Mouse (Mus musculus) frontal cortex, postnatal 36 days (tissue): ENCODE results near the gene Gnat1.

Experiments used
- DNase-seq, 2 experiments: peaks; one replicate each; pipeline ENCODE4 v3.0.0; 2022; ENCODE audit warnings: low spot score in 2 of 2

The Gnat1 gene

GRCm38 (mm10) chr9:107700114-107700571, 20.6 kb upstream of the Gnat1 start:
- DNase-seq = peak; percentile 57 to 73

GRCm38 (mm10) chr9:107699376-107699980, 20.0 kb upstream of the Gnat1 start:
- DNase-seq = no peak

- DNase-seq = no peak
Observed at GRCm38 (mm10) chr9:107698611-107699190, 19.2 kb upstream of the Gnat1 start.

- DNase-seq = no peak
Observed at GRCm38 (mm10) chr9:107697811-107698521, 18.5 kb upstream of the Gnat1 start.

GRCm38 (mm10) chr9:107696845-107697610, 17.5 kb upstream of the Gnat1 start:
- no peak for DNase-seq

- DNase-seq = no peak
Observed at GRCm38 (mm10) chr9:107696106-107696479, 16.6 kb upstream of the Gnat1 start.

- no peak for DNase-seq
Observed at GRCm38 (mm10) chr9:107695441-107696105, 16.1 kb upstream of the Gnat1 start.

GRCm38 (mm10) chr9:107694627-107695026, 15.1 kb upstream of the Gnat1 start:
- no peak for DNase-seq

GRCm38 (mm10) chr9:107693433-107693987, 14.0 kb upstream of the Gnat1 start:
- DNase-seq = no peak

- DNase-seq = no peak
Observed at GRCm38 (mm10) chr9:107692785-107693184, 13.3 kb upstream of the Gnat1 start.

- DNase-seq = no peak
Observed at GRCm38 (mm10) chr9:107690391-107690790, 10.9 kb upstream of the Gnat1 start.

GRCm38 (mm10) chr9:107688939-107689338, 9.4 kb upstream of the Gnat1 start:
- no peak for DNase-seq

GRCm38 (mm10) chr9:107688415-107688814, 8.9 kb upstream of the Gnat1 start:
- DNase-seq = no peak

GRCm38 (mm10) chr9:107685231-107685981, 5.9 kb upstream of the Gnat1 start:
- no peak for DNase-seq

- DNase-seq = no peak
Observed at GRCm38 (mm10) chr9:107682405-107682804, 2.9 kb upstream of the Gnat1 start.

- DNase-seq = no peak
Observed at GRCm38 (mm10) chr9:107678861-107679260, 651 bp downstream of the Gnat1 start.

- peak; percentile 74 to 90 for DNase-seq
Observed at GRCm38 (mm10) chr9:107677819-107678526, 1.5 kb downstream of the Gnat1 start.

- DNase-seq = no peak
Observed at GRCm38 (mm10) chr9:107677091-107677784, 2.3 kb downstream of the Gnat1 start.

- no peak for DNase-seq
Observed at GRCm38 (mm10) chr9:107676302-107676701, 3.2 kb downstream of the Gnat1 start.
